Mouse (Mus musculus) kidney, adult 2 months (tissue): ENCODE results near the gene Smg6.
"Not testable (repeated sequence)": the region's sequence is repeated elsewhere in the genome, so short reads cannot be mapped to it uniquely, and the experiment has no call there.

ENCODE experiments used
- CTCF ChIP-seq: fragments of 200-500 bp; conservative IDR thresholded peaks from 2 replicates; pipeline ENCODE4 v1.5.1; 2011; ENCODE audit warnings: low read depth, mild to moderate bottlenecking, control low read depth, low read length, moderate library complexity, mixed read lengths; ENCODE audit not compliant: insufficient read depth, insufficient read length
- POLR2A ChIP-seq: fragments of 200-500 bp; IDR thresholded peaks from one replicate; pipeline ENCODE4 v1.6.1; 2011; ENCODE audit warnings: low read depth, low read length, control low read depth

DNA sequence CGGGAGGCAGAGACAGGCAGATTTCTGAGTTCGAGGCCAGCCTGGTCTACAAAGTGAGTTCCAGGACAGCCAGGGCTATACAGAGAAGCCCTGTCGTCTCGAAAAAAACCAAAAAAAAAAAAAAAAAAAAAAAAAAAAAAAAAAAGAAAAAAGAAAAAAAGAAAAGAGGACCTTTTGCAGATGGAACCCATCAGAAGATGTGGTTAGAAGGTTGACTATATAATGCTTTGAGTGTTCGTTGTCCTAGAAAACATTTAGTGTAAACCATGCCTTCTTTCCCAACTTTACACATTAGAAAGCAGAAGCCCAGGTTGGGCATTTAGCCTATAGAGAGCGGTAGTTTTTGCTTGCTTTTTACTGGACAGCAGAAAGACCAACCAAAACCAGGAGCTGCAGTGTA lies 249.0 kb downstream of the Smg6 start:
- not testable (repeated sequence) for TF ChIP-seq CTCF, POLR2A
